Mouse (Mus musculus) hindbrain, embryonic 15.5 days (tissue): ENCODE data around the gene Heca. TPM values are rescaled to one million over a fixed set of nuclear protein-coding genes. Genes with fewer than 3 reads are reported as not detected.

Source experiments
- ATAC-seq: fragments of 200-750 bp; cut with Nextera tagmentation; 2 replicates; pipeline ENCODE4 v1.8.0; 2017; ENCODE audit warnings: low read depth, moderate number of reproducible peaks, moderate TSS enrichment; ENCODE audit not compliant: low FRiP score
- H3K27ac ChIP-seq: fragments of 300-500 bp; sonication (generic); replicated peaks from 2 replicates; pipeline ENCODE4 v1.5.1; 2015; ENCODE audit warnings: mild to moderate bottlenecking, inconsistent platforms
- H3K27me3 ChIP-seq: fragments of 300-500 bp; sonication (generic); 2 replicates; pipeline ENCODE4 v1.6.1; 2015; ENCODE audit warnings: control low read depth, inconsistent platforms
- H3K36me3 ChIP-seq: fragments of 300-500 bp; sonication (generic); 2 replicates; pipeline ENCODE4 v1.6.1; 2015; ENCODE audit warnings: control low read depth, inconsistent platforms
- H3K4me1 ChIP-seq: fragments of 300-500 bp; sonication (generic); replicated peaks from 2 replicates; pipeline ENCODE4 v1.6.1; 2015; ENCODE audit warnings: control low read depth, inconsistent platforms
- H3K4me2 ChIP-seq: fragments of 300-500 bp; sonication (generic); 2 replicates; pipeline ENCODE4 v1.6.1; 2015; ENCODE audit warnings: moderate library complexity, mild to moderate bottlenecking, inconsistent platforms
- H3K4me3 ChIP-seq: fragments of 300-500 bp; sonication (generic); 2 replicates; pipeline ENCODE4 v1.5.1; 2015; ENCODE audit warnings: mild to moderate bottlenecking, inconsistent platforms
- H3K9ac ChIP-seq: fragments of 300-500 bp; sonication (generic); 2 replicates; pipeline ENCODE4 v1.6.1; 2015; ENCODE audit warnings: inconsistent platforms
- H3K9me3 ChIP-seq: fragments of 300-500 bp; sonication (generic); 2 replicates; pipeline ENCODE4 v1.6.1; 2016; ENCODE audit warnings: control low read depth, inconsistent platforms
- WGBS: fragments of 180-500 bp; shearing (Covaris S2); methylation state at CpG from one replicate; pipeline ENCODE4 v1.1.7; 2015; 5-methylcytosine and 5-hydroxymethylcytosine counted together
- polyA plus RNA-seq: library from polyadenylated mRNA; unstranded; fragments of >200 nt; fragmentation: Nextera tagmentation; extraction: Ambion mirVana; gene quantifications from 2 replicates; pipeline ENCODE4 v1.2.1, GENCODE M21; 2015

The Heca gene
- polyA plus RNA-seq, 1 experiment from 2014 or later = 4.7 TPM

- WGBS = 41% methylated on average over 8 of the region's 8 CpGs
- H3K4me1 ChIP-seq = no peaks in the 10 kb centered on the region
- no peak overlapping the region for H3K27ac ChIP-seq
- no peaks in the 10 kb centered on the region for H3K27me3 ChIP-seq
- H3K4me2 ChIP-seq = no peak overlapping the region
- H3K4me3 ChIP-seq = no peak overlapping the region
- H3K9ac ChIP-seq = no peak overlapping the region
- no peaks in the 10 kb centered on the region for H3K9me3 ChIP-seq
- no peaks in the 10 kb centered on the region for H3K36me3 ChIP-seq
- ATAC-seq = 0 out of 2 replicates have a peak, but pooled peaks have one; percentile 15
Measured at GRCm38 (mm10) chr10:17878002-17878919, 69.6 kb downstream of the Heca start.

GRCm38 (mm10) chr10:17869822-17870662 is 77.8 kb downstream of the Heca start:
- Histone ChIP-seq H3K27me3 (no peaks in the 10 kb centered on the region), H3K4me2 (no peak overlapping the region), H3K4me1 (no peaks in the 10 kb centered on the region; the same call in 1 of the 2 replicates), H3K9me3 (no peaks in the 10 kb centered on the region), H3K36me3 (no peaks in the 10 kb centered on the region), H3K4me3 (no peak overlapping the region), H3K9ac (no peak overlapping the region), H3K27ac (no peak overlapping the region)
- ATAC-seq = peak; percentile 97
- WGBS = 27% methylated on average over 5 of the region's 5 CpGs

- no peak for ATAC-seq
- H3K9ac ChIP-seq = no peak overlapping the region
- WGBS = 74% methylated on average over 6 of the region's 6 CpGs
- no peak overlapping the region for H3K4me3 ChIP-seq
- no peaks in the 10 kb centered on the region for H3K36me3 ChIP-seq
- no peaks in the 10 kb centered on the region for H3K4me1 ChIP-seq
- H3K27me3 ChIP-seq = no peaks in the 10 kb centered on the region
- no peak overlapping the region for H3K27ac ChIP-seq
- no peak overlapping the region for H3K4me2 ChIP-seq
- H3K9me3 ChIP-seq = 0 out of 2 replicates have a peak, but pooled peaks cover 5% of the 10 kb centered on the region
Measured at GRCm38 (mm10) chr10:17860701-17861480, 87.0 kb downstream of the Heca start.

GRCm38 (mm10) chr10:17857647-17858261 is 90.1 kb downstream of the Heca start:
- 0 out of 2 replicates have a peak, but pooled peaks cover 5% of the 10 kb centered on the region for H3K9me3 ChIP-seq
- H3K36me3 ChIP-seq = no peaks in the 10 kb centered on the region
- no peak overlapping the region for H3K4me3 ChIP-seq
- WGBS = 87% methylated on average over 9 of the region's 9 CpGs
- H3K4me1 ChIP-seq = no peaks in the 10 kb centered on the region
- no peak for ATAC-seq
- no peak overlapping the region for H3K9ac ChIP-seq
- no peak overlapping the region for H3K4me2 ChIP-seq
- H3K27me3 ChIP-seq = no peaks in the 10 kb centered on the region
- H3K27ac ChIP-seq = no peak overlapping the region

- no peak overlapping the region for H3K9ac ChIP-seq
- ATAC-seq = no peak
- H3K36me3 ChIP-seq = no peaks in the 10 kb centered on the region
- H3K27me3 ChIP-seq = no peaks in the 10 kb centered on the region
- no peak overlapping the region for H3K27ac ChIP-seq
- WGBS = 63% methylated on average over 4 of the region's 4 CpGs
- no peak overlapping the region for H3K4me2 ChIP-seq
- no peaks in the 10 kb centered on the region for H3K9me3 ChIP-seq
- H3K4me1 ChIP-seq = no peaks in the 10 kb centered on the region
- no peak overlapping the region for H3K4me3 ChIP-seq
Measured at GRCm38 (mm10) chr10:17844781-17845537, 102.9 kb downstream of the Heca start.

- Histone ChIP-seq H3K4me3 (no peak overlapping the region), H3K9ac (no peak overlapping the region), H3K27ac (no peak overlapping the region), H3K36me3 (no peaks in the 10 kb centered on the region), H3K4me2 (no peak overlapping the region), H3K9me3 (no peaks in the 10 kb centered on the region), H3K27me3 (no peaks in the 10 kb centered on the region), H3K4me1 (no peaks in the 10 kb centered on the region)
- ATAC-seq = no peak
- 95% methylated on average over 3 of the region's 3 CpGs for WGBS
Measured at GRCm38 (mm10) chr10:17842030-17842429, 105.8 kb downstream of the Heca start.

- H3K4me1 ChIP-seq = no peaks in the 10 kb centered on the region
- WGBS = 100% methylated on average over 1 of the region's 1 CpGs
- ATAC-seq = no peak
- no peak overlapping the region for H3K27ac ChIP-seq
- no peaks in the 10 kb centered on the region for H3K27me3 ChIP-seq
- H3K4me3 ChIP-seq = no peak overlapping the region
- H3K36me3 ChIP-seq = no peaks in the 10 kb centered on the region
- H3K4me2 ChIP-seq = no peak overlapping the region
- H3K9ac ChIP-seq = no peak overlapping the region
- no peaks in the 10 kb centered on the region for H3K9me3 ChIP-seq
Measured at GRCm38 (mm10) chr10:17836275-17836674, 111.6 kb downstream of the Heca start.

- H3K4me1 ChIP-seq = no peaks in the 10 kb centered on the region
- H3K36me3 ChIP-seq = no peaks in the 10 kb centered on the region
- no peak overlapping the region for H3K4me3 ChIP-seq
- no peak for ATAC-seq
- no peaks in the 10 kb centered on the region for H3K27me3 ChIP-seq
- H3K9ac ChIP-seq = no peak overlapping the region
- H3K27ac ChIP-seq = no peak overlapping the region
- 84% methylated on average over 6 of the region's 6 CpGs for WGBS
- no peak overlapping the region for H3K4me2 ChIP-seq
- no peaks in the 10 kb centered on the region for H3K9me3 ChIP-seq
Measured at GRCm38 (mm10) chr10:17835031-17835430, 112.8 kb downstream of the Heca start.

GRCm38 (mm10) chr10:17831041-17831440 is 116.8 kb downstream of the Heca start:
- Histone ChIP-seq H3K9ac (no peak overlapping the region), H3K4me3 (no peak overlapping the region), H3K9me3 (no peaks in the 10 kb centered on the region), H3K4me2 (no peak overlapping the region), H3K4me1 (peaks cover 4% of the 10 kb centered on the region), H3K27ac (no peak overlapping the region), H3K36me3 (no peaks in the 10 kb centered on the region), H3K27me3 (no peaks in the 10 kb centered on the region)
- WGBS = 11% methylated on average over 3 of the region's 3 CpGs
- no peak for ATAC-seq

GRCm38 (mm10) chr10:17829205-17829604 is 118.7 kb downstream of the Heca start:
- no peak overlapping the region for H3K9ac ChIP-seq
- H3K4me2 ChIP-seq = no peak overlapping the region
- 82% methylated on average over 4 of the region's 4 CpGs for WGBS
- H3K9me3 ChIP-seq = no peaks in the 10 kb centered on the region
- no peak overlapping the region for H3K4me3 ChIP-seq
- H3K27me3 ChIP-seq = no peaks in the 10 kb centered on the region
- H3K4me1 ChIP-seq = peaks cover 4% of the 10 kb centered on the region
- H3K36me3 ChIP-seq = no peaks in the 10 kb centered on the region
- ATAC-seq = no peak
- H3K27ac ChIP-seq = no peak overlapping the region
